Mouse (Mus musculus) liver, embryonic 12.5 days (tissue): ENCODE measurements around the gene Olfr73. TPM values are rescaled to one million over a fixed set of nuclear protein-coding genes. Genes with fewer than 3 reads are reported as not detected.
"Not testable (repeated sequence)": the region's sequence is repeated elsewhere in the genome, so short reads cannot be mapped to it uniquely, and the experiment has no call there.

Source experiments
- ATAC-seq: fragments of 200-750 bp; cut with Nextera tagmentation; 2 replicates; pipeline ENCODE4 v1.8.0; 2017; ENCODE audit warnings: moderate number of reproducible peaks, mild to moderate bottlenecking, moderate library complexity
- H3K27ac ChIP-seq: fragments of 300-500 bp; sonication (generic); 2 replicates; pipeline ENCODE4 v1.5.1; 2016; ENCODE audit warnings: mild to moderate bottlenecking
- H3K27me3 ChIP-seq: fragments of 300-500 bp; sonication (generic); replicated peaks from 2 replicates; pipeline ENCODE4 v1.6.1; 2016; ENCODE audit warnings: mild to moderate bottlenecking, moderate library complexity
- H3K36me3 ChIP-seq: fragments of 300-500 bp; sonication (generic); 2 replicates; pipeline ENCODE4 v1.6.1; 2016; ENCODE audit warnings: mild to moderate bottlenecking, moderate library complexity
- H3K4me1 ChIP-seq: fragments of 300-500 bp; sonication (generic); 2 replicates; pipeline ENCODE4 v1.6.1; 2016
- H3K4me2 ChIP-seq: fragments of 300-500 bp; sonication (generic); 2 replicates; pipeline ENCODE4 v1.6.1; 2016; ENCODE audit warnings: mild to moderate bottlenecking, moderate library complexity
- H3K4me3 ChIP-seq: fragments of 300-500 bp; sonication (generic); 2 replicates; pipeline ENCODE4 v1.5.1; 2016; ENCODE audit warnings: mild to moderate bottlenecking, moderate library complexity
- H3K9ac ChIP-seq: fragments of 300-500 bp; sonication (generic); 2 replicates; pipeline ENCODE4 v1.6.1; 2016; ENCODE audit warnings: mild to moderate bottlenecking, moderate library complexity
- H3K9me3 ChIP-seq: fragments of 300-500 bp; sonication (generic); replicated peaks from 2 replicates; pipeline ENCODE4 v1.6.1; 2016; ENCODE audit warnings: mild to moderate bottlenecking, moderate library complexity
- WGBS: fragments of 180-500 bp; shearing (Covaris S2); methylation state at CpG from one replicate; pipeline ENCODE4 v1.1.7; 2016; ENCODE audit not compliant: insufficient replicate concordance; 5-methylcytosine and 5-hydroxymethylcytosine counted together
- polyA plus RNA-seq: library from polyadenylated mRNA; unstranded; fragments of >200 nt; fragmentation: Nextera tagmentation; extraction: Ambion mirVana; gene quantifications from 2 replicates; pipeline ENCODE4 v1.2.1, GENCODE M21; 2016

Olfr73 gene
- polyA plus RNA-seq: not detected in 2 replicates

- Histone ChIP-seq H3K4me3 (no peak within 1 kb of the TSS), H3K9me3 (no peaks in the 10 kb centered on the region), H3K4me1 (no peaks in the 10 kb centered on the region), H3K36me3 (no peaks in the 10 kb centered on the region), H3K27me3 (no peaks in the 10 kb centered on the region), H3K27ac (no peak within 1 kb of the TSS), H3K4me2 (no peak within 1 kb of the TSS), H3K9ac (no peak within 1 kb of the TSS)
- ATAC-seq: no peak
Measured at GRCm38 (mm10) chr2:88037599-88037998, at the start of gene Olfr73. Gene Olfr73, minus strand, starts transcription at chr2:88037699.

GRCm38 (mm10) chr2:88071730-88072129 is 34.2 kb upstream of the Olfr73 start, which contains the start of gene Olfr1163:
Gene Olfr1163, minus strand, starts transcription at chr2:88071830.
- no peak within 1 kb of the TSS for H3K27ac ChIP-seq

GRCm38 (mm10) chr2:88063587-88063986 is 26.1 kb upstream of the Olfr73 start:
- Histone ChIP-seq H3K4me2 (no peak overlapping the region), H3K27ac (no peak overlapping the region), H3K4me1 (no peaks in the 10 kb centered on the region), H3K27me3 (no peaks in the 10 kb centered on the region), H3K9ac (no peak overlapping the region), H3K4me3 (no peak overlapping the region), H3K9me3 (no peaks in the 10 kb centered on the region), H3K36me3 (no peaks in the 10 kb centered on the region)
- WGBS: 59% methylated on average over 2 of the region's 2 CpGs
- ATAC-seq: no peak

More at GRCm38 (mm10) chr2:88071730-88072129, 34.2 kb upstream of the Olfr73 start, which contains the start of gene Olfr1163:
- no peak within 1 kb of the TSS for H3K9ac ChIP-seq
- no peak within 1 kb of the TSS for H3K4me2 ChIP-seq
- no peaks in the 10 kb centered on the region for H3K36me3 ChIP-seq
- H3K9me3 ChIP-seq: no peaks in the 10 kb centered on the region
- H3K4me3 ChIP-seq: no peak within 1 kb of the TSS
- no peaks in the 10 kb centered on the region for H3K4me1 ChIP-seq
- no peaks in the 10 kb centered on the region for H3K27me3 ChIP-seq
- no peak for ATAC-seq

- 63% methylated on average over 1 of the region's 1 CpGs for WGBS
- no peaks in the 10 kb centered on the region for H3K27me3 ChIP-seq
- no peak within 1 kb of the TSS for H3K9ac ChIP-seq
- H3K4me3 ChIP-seq: no peak within 1 kb of the TSS
- ATAC-seq: no peak
- no peaks in the 10 kb centered on the region for H3K4me1 ChIP-seq
- H3K9me3 ChIP-seq: no peaks in the 10 kb centered on the region
- no peak within 1 kb of the TSS for H3K27ac ChIP-seq
- no peaks in the 10 kb centered on the region for H3K36me3 ChIP-seq
- no peak within 1 kb of the TSS for H3K4me2 ChIP-seq
Measured at GRCm38 (mm10) chr2:88051029-88051428, 13.5 kb upstream of the Olfr73 start, which contains the start of gene Olfr1162. Gene Olfr1162, minus strand, starts transcription at chr2:88051129.

- ATAC-seq, H3K4me3 ChIP-seq, H3K4me2 ChIP-seq, H3K9me3 ChIP-seq, H3K9ac ChIP-seq, H3K27me3 ChIP-seq, H3K36me3 ChIP-seq, H3K4me1 ChIP-seq, H3K27ac ChIP-seq: not testable (repeated sequence)
- WGBS: 58% methylated on average over 1 of the region's 1 CpGs
Measured at GRCm38 (mm10) chr2:88022474-88022873, 15.0 kb downstream of the Olfr73 start, which contains the start of gene Olfr1161. Gene Olfr1161, plus strand, starts transcription at chr2:88022774.

- no peak within 1 kb of the TSS for H3K9ac ChIP-seq
- no peaks in the 10 kb centered on the region for H3K4me1 ChIP-seq
- no peak within 1 kb of the TSS for H3K4me2 ChIP-seq
- H3K36me3 ChIP-seq: no peaks in the 10 kb centered on the region
- no peak within 1 kb of the TSS for H3K27ac ChIP-seq
- no peaks in the 10 kb centered on the region for H3K9me3 ChIP-seq
- no peaks in the 10 kb centered on the region for H3K27me3 ChIP-seq
- ATAC-seq: no peak
- H3K4me3 ChIP-seq: no peak within 1 kb of the TSS
Measured at GRCm38 (mm10) chr2:88007515-88008318, 29.8 kb downstream of the Olfr73 start, which contains the start of gene Olfr1160. Gene Olfr1160, minus strand, starts transcription at chr2:88008268.

- Histone ChIP-seq H3K36me3 (no peaks in the 10 kb centered on the region), H3K4me2 (no peak within 1 kb of the TSS), H3K4me1 (no peaks in the 10 kb centered on the region), H3K9me3 (no peaks in the 10 kb centered on the region; the same call in 1 of the 2 replicates), H3K4me3 (no peak within 1 kb of the TSS), H3K27ac (no peak within 1 kb of the TSS), H3K9ac (no peak within 1 kb of the TSS), H3K27me3 (no peaks in the 10 kb centered on the region)
- no peak for ATAC-seq
Measured at GRCm38 (mm10) chr2:87989813-87990212, 47.7 kb downstream of the Olfr73 start, which contains the start of gene Olfr1158. Gene Olfr1158, plus strand, starts transcription at chr2:87990113.

Other genes with a start within 250 kb of the Olfr73 start
- not detected in 2 replicates for gene Olfr1143, start 237.1 kb downstream of the Olfr73 start, polyA plus RNA-seq
- not detected in 2 replicates for gene Olfr1145, start 227.9 kb downstream of the Olfr73 start, polyA plus RNA-seq
- gene Olfr1148, start 207.2 kb downstream of the Olfr73 start, polyA plus RNA-seq: not detected in 2 replicates
- not detected in 2 replicates for gene Olfr1150-ps1, start 193.7 kb downstream of the Olfr73 start, polyA plus RNA-seq
- not detected in 2 replicates for gene Olfr1151, start 181.8 kb downstream of the Olfr73 start, polyA plus RNA-seq
- not detected in 2 replicates for gene Olfr1152, start 171.2 kb downstream of the Olfr73 start, polyA plus RNA-seq
- gene Olfr1153, start 142.7 kb downstream of the Olfr73 start, polyA plus RNA-seq: not detected in 2 replicates
- not detected in 2 replicates for gene Olfr1154, start 132.5 kb downstream of the Olfr73 start, polyA plus RNA-seq
- gene Olfr1155, start 92.6 kb downstream of the Olfr73 start, polyA plus RNA-seq: not detected in 2 replicates
- not detected in 2 replicates for gene Olfr1156, start 84.6 kb downstream of the Olfr73 start, polyA plus RNA-seq
- gene Olfr1157, start 69.4 kb downstream of the Olfr73 start, polyA plus RNA-seq: not detected in 2 replicates
- not detected in 2 replicates for gene Olfr74, start 63.0 kb downstream of the Olfr73 start, polyA plus RNA-seq
- gene Olfr1158, start 47.6 kb downstream of the Olfr73 start, polyA plus RNA-seq: not detected in 2 replicates
- not detected in 2 replicates for gene Olfr1160, start 29.4 kb downstream of the Olfr73 start, polyA plus RNA-seq
- not detected in 2 replicates for gene Olfr1161, start 14.9 kb downstream of the Olfr73 start, polyA plus RNA-seq
- not detected in 2 replicates for gene Olfr1162, start 13.4 kb upstream of the Olfr73 start, polyA plus RNA-seq
- not detected in 2 replicates for gene Olfr1163, start 34.1 kb upstream of the Olfr73 start, polyA plus RNA-seq
- not detected in 2 replicates for gene Olfr1164, start 56.3 kb upstream of the Olfr73 start, polyA plus RNA-seq
- not detected in 2 replicates for gene Olfr1166, start 90.6 kb upstream of the Olfr73 start, polyA plus RNA-seq
- gene Olfr1167, start 117.5 kb upstream of the Olfr73 start, polyA plus RNA-seq: not detected in 2 replicates
- gene Olfr1168, start 144.2 kb upstream of the Olfr73 start, polyA plus RNA-seq: not detected in 2 replicates
- not detected in 2 replicates for gene Olfr1170, start 190.6 kb upstream of the Olfr73 start, polyA plus RNA-seq
- not detected in 2 replicates for gene Olfr1173, start 242.2 kb upstream of the Olfr73 start, polyA plus RNA-seq